Mouse (Mus musculus): ENCODE data around the gene Mrps10.
"Not testable (repeated sequence)": the region's sequence is repeated elsewhere in the genome, so short reads cannot be mapped to it uniquely, and the experiment has no call there.

Mrps10 gene

GRCm38 (mm10) chr17:47381917-47382316 lies 13.2 kb downstream of the Mrps10 start:
- DNase-seq (ENCODE audit: low read depth, low spot score) = no peak

- no peak for DNase-seq (ENCODE audit: low read depth, low spot score)
Measured at GRCm38 (mm10) chr17:47383266-47383665, 14.6 kb downstream of the Mrps10 start.

GRCm38 (mm10) chr17:47384064-47384463 lies 15.4 kb downstream of the Mrps10 start:
- no peak for DNase-seq (ENCODE audit: low read depth, low spot score)

GRCm38 (mm10) chr17:47385145-47385544 lies 16.5 kb downstream of the Mrps10 start, which contains the start of gene Guca1b:
TSS of gene Guca1b (plus strand) at chr17:47385393.
- DNase-seq (ENCODE audit: low read depth, low spot score) = no peak

- DNase-seq (ENCODE audit: low read depth, low spot score) = peak; percentile 80
Measured at GRCm38 (mm10) chr17:47386649-47387048, 18.0 kb downstream of the Mrps10 start.

GRCm38 (mm10) chr17:47394223-47394869 lies 25.7 kb downstream of the Mrps10 start:
- no peak for DNase-seq (ENCODE audit: low read depth, low spot score)

GRCm38 (mm10) chr17:47395376-47395913 lies 26.8 kb downstream of the Mrps10 start:
- DNase-seq (ENCODE audit: low read depth, low spot score) = peak; percentile 91

- no peak for DNase-seq (ENCODE audit: low read depth, low spot score)
Measured at GRCm38 (mm10) chr17:47399091-47399490, 30.4 kb downstream of the Mrps10 start.

GRCm38 (mm10) chr17:47400451-47400850 lies 31.8 kb downstream of the Mrps10 start, which contains the start of gene Guca1a:
TSS of gene Guca1a (minus strand) at chr17:47400584.
- DNase-seq (ENCODE audit: low read depth, low spot score) = no peak

GRCm38 (mm10) chr17:47407717-47408557 lies 39.2 kb downstream of the Mrps10 start:
- DNase-seq (ENCODE audit: low read depth, low spot score) = peak; percentile 66

GRCm38 (mm10) chr17:47408558-47408898 lies 39.8 kb downstream of the Mrps10 start:
- DNase-seq (ENCODE audit: low read depth, low spot score) = peak; percentile 88

GRCm38 (mm10) chr17:47409897-47410861 lies 41.5 kb downstream of the Mrps10 start:
- DNase-seq (ENCODE audit: low read depth, low spot score) = peak; percentile 32

- DNase-seq (ENCODE audit: low read depth, low spot score) = peak; percentile 69
Measured at GRCm38 (mm10) chr17:47420195-47420594, 51.5 kb downstream of the Mrps10 start.

- peak; percentile 64 for DNase-seq (ENCODE audit: low read depth, low spot score)
Measured at GRCm38 (mm10) chr17:47421566-47421965, 52.9 kb downstream of the Mrps10 start.

- not testable (repeated sequence) for DNase-seq (ENCODE audit: low read depth, low spot score)
Measured at GRCm38 (mm10) chr17:47422616-47423015, 53.9 kb downstream of the Mrps10 start.

GRCm38 (mm10) chr17:47424186-47424585 lies 55.5 kb downstream of the Mrps10 start:
- DNase-seq (ENCODE audit: low read depth, low spot score) = no peak

- no peak for DNase-seq (ENCODE audit: low read depth, low spot score)
Measured at GRCm38 (mm10) chr17:47427316-47427715, 58.6 kb downstream of the Mrps10 start.

GRCm38 (mm10) chr17:47428831-47429304 lies 60.2 kb downstream of the Mrps10 start:
- DNase-seq (ENCODE audit: low read depth, low spot score) = no peak

- peak; percentile 44 for DNase-seq (ENCODE audit: low read depth, low spot score)
Measured at GRCm38 (mm10) chr17:47430815-47431214, 62.1 kb downstream of the Mrps10 start.
